ENCODE assay signal across 22 mouse cellular contexts in genomic region chr14:95282016-95282415, GRCm38 (mm10).
"Had no signal": no experiment of that assay in that cellular context is flagged by ENCODE, and none has a peak within 500 bp of the region (broad histone marks: within the 10 kb centered on the region; RNA-seq: fewer than 3 reads in every experiment).

No protein-coding gene starts in this region.

- H3K9me3 ChIP-seq: heart, embryonic 10.5 days; heart, embryonic 12.5 days; hindbrain, embryonic 10.5 days; hindbrain, embryonic 15.5 days; intestine, embryonic 15.5 days; limb, embryonic 13.5 days; limb, embryonic 15.5 days; liver, embryonic 12.5 days had no signal

- H3K36me3 ChIP-seq: heart, embryonic 10.5 days; heart, embryonic 12.5 days; hindbrain, embryonic 10.5 days; hindbrain, embryonic 15.5 days; intestine, embryonic 15.5 days; limb, embryonic 13.5 days; limb, embryonic 15.5 days; liver, embryonic 12.5 days had no signal

- H3K27ac ChIP-seq: heart, embryonic 10.5 days; hindbrain, embryonic 10.5 days; hindbrain, embryonic 15.5 days; intestine, embryonic 15.5 days; layer of hippocampus, adult 2 months; left cerebral cortex, adult 2 months; limb, embryonic 13.5 days; limb, embryonic 15.5 days; liver, embryonic 12.5 days; liver, embryonic 14.5 days had no signal

- ATAC-seq: inflammation-experienced regulatory T-cells, adult 6 months; intestine, embryonic 15.5 days; intestine, postnatal 0 days; liver, embryonic 12.5 days had no signal

- H3K4me3 ChIP-seq: heart, embryonic 10.5 days; heart, embryonic 12.5 days; hindbrain, embryonic 10.5 days; hindbrain, embryonic 15.5 days; intestine, embryonic 15.5 days; layer of hippocampus, adult 2 months; left cerebral cortex, adult 2 months; limb, embryonic 13.5 days; limb, embryonic 15.5 days; liver, embryonic 12.5 days had no signal

- H3K27me3 ChIP-seq: heart, embryonic 12.5 days; hindbrain, embryonic 15.5 days; intestine, embryonic 15.5 days; limb, embryonic 13.5 days; limb, embryonic 15.5 days; liver, embryonic 12.5 days had no signal

- H3K9ac ChIP-seq: heart, embryonic 12.5 days; hindbrain, embryonic 15.5 days; intestine, embryonic 15.5 days; limb, embryonic 13.5 days; limb, embryonic 15.5 days; liver, embryonic 12.5 days; liver, embryonic 14.5 days had no signal

- H3K4me1 ChIP-seq: heart, embryonic 10.5 days; heart, embryonic 12.5 days; hindbrain, embryonic 10.5 days; hindbrain, embryonic 15.5 days; intestine, embryonic 15.5 days; limb, embryonic 13.5 days; limb, embryonic 15.5 days; liver, embryonic 12.5 days had no signal

- H3K4me2 ChIP-seq: heart, embryonic 12.5 days; hindbrain, embryonic 15.5 days; intestine, embryonic 15.5 days; limb, embryonic 13.5 days; limb, embryonic 15.5 days; liver, embryonic 12.5 days had no signal

- DNase-seq: gastrocnemius, postnatal 14 days; heart, adult 18-20 months; heart, postnatal 10 days; heart, postnatal 4 days; kidney, adult 18-20 months; kidney, adult 8-10 months; kidney, postnatal 10 days; kidney, postnatal 25 days; kidney, postnatal 4 days had no signal
